Mouse (Mus musculus): Measurements from ENCODE around the gene Chrm1. TPM values are rescaled to one million over a fixed set of nuclear protein-coding genes. Genes with fewer than 3 reads are reported as not detected.

The Chrm1 gene
- polyA plus RNA-seq, 2 experiments: 0.01 TPM; not detected in 1

DNA sequence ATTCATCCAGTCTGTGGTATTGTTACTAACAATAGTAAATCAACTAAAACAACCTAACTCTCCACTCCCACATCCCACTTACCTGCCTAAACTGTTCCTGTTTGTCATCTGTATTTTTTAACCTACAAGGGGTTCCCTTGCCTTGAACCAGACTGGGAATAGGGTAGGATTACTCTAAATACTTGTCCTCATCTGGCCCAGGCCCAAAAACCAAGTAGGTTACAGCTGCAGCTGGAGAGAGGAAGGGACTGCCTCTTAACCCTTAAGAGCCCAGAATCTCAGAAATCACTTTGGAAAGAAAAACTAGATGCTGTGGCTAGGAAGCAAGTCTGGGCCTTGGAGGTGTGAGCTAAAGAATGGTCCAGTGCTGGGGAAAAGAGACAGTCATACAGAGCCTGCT lies 7.8 kb upstream of the Chrm1 start:
- no peak for ATAC-seq (ENCODE audit: insufficient read depth)
- no peak overlapping the region for H3K4me3 ChIP-seq (ENCODE audit: insufficient read depth in 1 of 2, low read depth in 2 of 2, low read length in 2 of 2)
- no peaks in the 10 kb centered on the region for H3K27me3 ChIP-seq (ENCODE audit: control insufficient read depth, insufficient read depth, low read length)
- TF ChIP-seq EP300 (IDR thresholded peaks at IDR 0.05; ENCODE audit: low read depth) (no peak), CTCF (IDR thresholded peaks at IDR 0.05; ENCODE audit: low read depth) (no peak)
- no peak overlapping the region for H3K4me2 ChIP-seq (ENCODE audit: low read depth)
- DNase-seq (ENCODE audit: low read depth in 3 of 3, low spot score in 3 of 3): no peak
- H3K36me3 ChIP-seq (replicated peaks; ENCODE audit: control insufficient read depth, insufficient read depth, low read depth): no peaks in the 10 kb centered on the region
- no peak overlapping the region for H3K27ac ChIP-seq
- no peaks in the 10 kb centered on the region for H3K9me3 ChIP-seq (ENCODE audit: control insufficient read depth, low read length)
- H3K4me1 ChIP-seq (replicated peaks; ENCODE audit: control insufficient read depth in 2 of 2, insufficient read depth in 2 of 2, low read length in 1 of 2): no peaks in the 10 kb centered on the region
- H3K9ac ChIP-seq (replicated peaks): no peak overlapping the region

DNA sequence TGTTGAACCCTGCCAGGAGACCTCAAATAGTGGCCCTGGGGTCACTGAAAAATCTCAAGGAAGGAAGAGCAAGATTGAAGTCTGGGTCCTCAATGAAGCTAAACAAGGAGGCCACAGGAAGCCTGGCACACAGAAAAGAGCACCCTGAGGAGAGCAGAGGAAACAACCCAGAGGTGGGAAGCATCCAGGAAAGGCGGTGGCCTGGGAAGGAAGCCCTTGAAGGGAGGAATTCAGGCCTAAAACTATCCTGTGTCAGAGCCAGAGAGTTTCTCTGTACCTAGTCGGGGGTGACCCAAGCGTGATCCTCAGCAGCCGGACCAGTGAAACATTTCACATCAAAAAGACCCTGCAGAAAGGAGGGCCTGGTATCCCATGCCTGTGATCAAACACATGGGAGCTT lies 7.2 kb upstream of the Chrm1 start:
- Histone ChIP-seq H3K9me3 (ENCODE audit: control insufficient read depth, low read length) (no peaks in the 10 kb centered on the region), H3K36me3 (replicated peaks; ENCODE audit: control insufficient read depth, insufficient read depth, low read depth) (no peaks in the 10 kb centered on the region), H3K4me3 (ENCODE audit: insufficient read depth in 1 of 2, low read depth in 2 of 2, low read length in 2 of 2) (no peak overlapping the region), H3K27me3 (ENCODE audit: control insufficient read depth, insufficient read depth, low read length) (peaks cover 2% of the 10 kb centered on the region; the same call in 1 of the 2 replicates), H3K9ac (replicated peaks) (no peak overlapping the region), H3K27ac (no peak overlapping the region), H3K4me1 (replicated peaks; ENCODE audit: control insufficient read depth in 2 of 2, insufficient read depth in 2 of 2, low read length in 1 of 2) (no peaks in the 10 kb centered on the region), H3K4me2 (ENCODE audit: low read depth) (no peak overlapping the region)
- no peak for TF ChIP-seq CTCF (IDR thresholded peaks at IDR 0.05; ENCODE audit: low read depth)
- no peak for TF ChIP-seq EP300 (IDR thresholded peaks at IDR 0.05; ENCODE audit: low read depth)
- no peak for ATAC-seq (ENCODE audit: insufficient read depth)
- DNase-seq (ENCODE audit: low read depth in 3 of 3, low spot score in 3 of 3): no peak
- 61% methylated on average over 4 of the region's 4 CpGs for WGBS (ENCODE audit: insufficient replicate concordance)

DNA sequence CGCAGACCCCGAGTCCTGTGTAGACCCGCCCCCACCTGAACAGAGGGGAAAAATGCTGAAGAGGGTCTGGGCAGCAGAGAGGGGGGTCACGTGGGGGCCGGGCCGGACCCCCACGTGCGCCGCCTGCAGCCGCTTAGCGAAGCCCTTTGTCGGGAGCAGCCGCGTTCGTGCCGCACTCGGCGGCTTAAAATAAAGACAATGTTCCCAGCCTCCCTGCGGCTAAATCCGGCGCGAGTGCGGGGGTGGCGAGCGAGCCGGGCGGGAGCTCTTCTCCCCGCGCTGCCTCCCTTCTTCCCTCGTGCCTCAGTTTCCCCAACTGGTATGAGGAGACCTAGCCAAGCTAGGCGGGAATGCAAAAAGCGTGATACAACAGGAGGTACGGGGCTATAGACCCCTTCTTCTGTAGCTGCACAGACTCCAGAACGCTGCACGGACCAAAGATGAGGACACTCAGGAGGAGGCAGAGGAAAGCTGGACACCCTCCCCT lies 1.7 kb upstream of the Chrm1 start:
- H3K4me2 ChIP-seq (ENCODE audit: low read depth): peak overlapping the region; percentile 80
- H3K9me3 ChIP-seq (ENCODE audit: control insufficient read depth, low read length): no peaks in the 10 kb centered on the region
- H3K4me1 ChIP-seq (replicated peaks; ENCODE audit: control insufficient read depth in 2 of 2, insufficient read depth in 2 of 2, low read length in 1 of 2): peaks cover 3 to 14% of the 10 kb centered on the region in 2 experiments; a peak in 3 of 4 replicates
- H3K9ac ChIP-seq (replicated peaks): peak overlapping the region; percentile 27
- H3K36me3 ChIP-seq (replicated peaks; ENCODE audit: control insufficient read depth, insufficient read depth, low read depth): no peaks in the 10 kb centered on the region
- WGBS (ENCODE audit: insufficient replicate concordance): 1% methylated on average over 35 of the region's 35 CpGs
- no peak overlapping the region for H3K27ac ChIP-seq
- DNase-seq (ENCODE audit: low read depth in 3 of 3, low spot score in 3 of 3) (no peak), ATAC-seq (ENCODE audit: insufficient read depth) (0 out of 2 replicates have a peak, but pooled peaks have one; percentile 3)
- H3K27me3 ChIP-seq (ENCODE audit: control insufficient read depth, insufficient read depth, low read length): peaks cover 5% of the 10 kb centered on the region
- no peak for TF ChIP-seq EP300 (IDR thresholded peaks at IDR 0.05; ENCODE audit: low read depth)
- TF ChIP-seq CTCF (IDR thresholded peaks at IDR 0.05; ENCODE audit: low read depth): no peak
- peak overlapping the region; percentile 45 to 52 for H3K4me3 ChIP-seq (ENCODE audit: insufficient read depth in 1 of 2, low read depth in 2 of 2, low read length in 2 of 2)

DNA sequence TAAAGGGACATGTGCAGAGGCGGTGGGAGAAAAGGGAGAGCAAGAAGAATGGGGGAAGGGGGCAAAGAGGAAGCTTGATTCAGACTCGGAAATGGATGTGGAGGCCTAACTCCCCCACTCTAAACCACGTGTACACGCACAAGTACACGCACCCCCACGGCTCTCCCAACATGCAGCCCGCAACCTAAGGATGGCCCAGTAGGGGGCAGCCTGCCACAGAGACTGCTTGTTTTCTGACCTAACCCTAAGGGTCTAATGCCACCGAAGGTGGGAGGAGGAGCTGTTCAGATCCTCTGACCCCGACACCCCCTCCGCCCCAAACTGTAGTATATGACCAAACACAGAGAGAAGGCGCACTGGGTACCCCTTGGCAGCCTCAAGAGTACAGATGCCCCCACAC lies 1.3 kb upstream of the Chrm1 start:
- peaks cover 6 to 17% of the 10 kb centered on the region in 2 experiments; a peak in 3 of 4 replicates for H3K4me1 ChIP-seq (replicated peaks; ENCODE audit: control insufficient read depth in 2 of 2, insufficient read depth in 2 of 2, low read length in 1 of 2)
- ATAC-seq (ENCODE audit: insufficient read depth): peak; percentile 47; the same call in 1 of the 2 replicates
- H3K36me3 ChIP-seq (replicated peaks; ENCODE audit: control insufficient read depth, insufficient read depth, low read depth): no peaks in the 10 kb centered on the region
- H3K27ac ChIP-seq: no peak overlapping the region
- peak overlapping the region; percentile 45 to 52 for H3K4me3 ChIP-seq (ENCODE audit: insufficient read depth in 1 of 2, low read depth in 2 of 2, low read length in 2 of 2)
- peaks cover 5% of the 10 kb centered on the region for H3K27me3 ChIP-seq (ENCODE audit: control insufficient read depth, insufficient read depth, low read length)
- peak overlapping the region; percentile 80 for H3K4me2 ChIP-seq (ENCODE audit: low read depth)
- DNase-seq (ENCODE audit: low read depth in 3 of 3, low spot score in 3 of 3): peak in 1 of 3 experiments; percentile 37
- no peak for TF ChIP-seq EP300 (IDR thresholded peaks at IDR 0.05; ENCODE audit: low read depth)
- TF ChIP-seq CTCF (IDR thresholded peaks at IDR 0.05; ENCODE audit: low read depth): peak; percentile 84
- no peaks in the 10 kb centered on the region for H3K9me3 ChIP-seq (ENCODE audit: control insufficient read depth, low read length)
- WGBS (ENCODE audit: insufficient replicate concordance): 3% methylated on average over 11 of the region's 11 CpGs
- peak overlapping the region; percentile 27 for H3K9ac ChIP-seq (replicated peaks)

DNA sequence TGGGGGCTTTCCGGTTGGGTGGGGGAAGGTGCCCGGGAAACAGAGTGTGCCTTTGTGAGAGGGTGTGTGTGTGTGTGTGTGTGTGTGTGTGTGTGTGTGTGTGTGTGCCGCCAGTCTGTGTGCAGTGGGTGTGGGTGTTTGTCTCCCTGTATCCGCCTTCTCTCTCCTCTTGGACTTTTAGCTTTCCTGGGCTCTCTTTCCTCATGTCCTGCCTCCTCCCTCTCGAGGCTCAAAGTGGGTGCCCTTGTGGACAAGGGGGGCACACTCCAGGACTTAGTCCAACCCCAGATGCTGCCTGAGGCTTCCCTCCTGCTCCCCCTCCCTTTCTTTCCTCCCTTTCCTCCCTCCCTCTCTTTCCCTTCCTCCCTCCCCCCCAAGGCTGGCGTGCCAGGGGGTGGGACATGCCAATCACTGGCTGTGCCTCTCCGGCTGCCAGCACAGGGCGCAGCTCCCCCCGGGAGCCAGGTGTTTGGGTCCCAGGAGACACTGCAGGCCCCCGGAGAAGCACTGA lies 377 bp downstream of the Chrm1 start:
- Histone ChIP-seq H3K9ac (replicated peaks) (no peak overlapping the region), H3K27ac (no peak overlapping the region), H3K36me3 (replicated peaks; ENCODE audit: control insufficient read depth, insufficient read depth, low read depth) (no peaks in the 10 kb centered on the region), H3K9me3 (ENCODE audit: control insufficient read depth, low read length) (no peaks in the 10 kb centered on the region), H3K4me1 (replicated peaks; ENCODE audit: control insufficient read depth in 2 of 2, insufficient read depth in 2 of 2, low read length in 1 of 2) (peaks cover 6 to 17% of the 10 kb centered on the region in 2 experiments; a peak in 3 of 4 replicates), H3K4me3 (ENCODE audit: insufficient read depth in 1 of 2, low read depth in 2 of 2, low read length in 2 of 2) (no peak overlapping the region), H3K4me2 (ENCODE audit: low read depth) (no peak overlapping the region), H3K27me3 (ENCODE audit: control insufficient read depth, insufficient read depth, low read length) (peaks cover 5% of the 10 kb centered on the region)
- ATAC-seq (ENCODE audit: insufficient read depth) (no peak), DNase-seq (ENCODE audit: low read depth in 3 of 3, low spot score in 3 of 3) (no peak)
- TF ChIP-seq EP300 (IDR thresholded peaks at IDR 0.05; ENCODE audit: low read depth): no peak
- no peak for TF ChIP-seq CTCF (IDR thresholded peaks at IDR 0.05; ENCODE audit: low read depth)
- 44% methylated on average over 10 of the region's 10 CpGs for WGBS (ENCODE audit: insufficient replicate concordance)

Measured in liver, embryonic 14.5 days (tissue).